ENCODE assay signal across 17 mouse cellular contexts in the genomic region with DNA sequence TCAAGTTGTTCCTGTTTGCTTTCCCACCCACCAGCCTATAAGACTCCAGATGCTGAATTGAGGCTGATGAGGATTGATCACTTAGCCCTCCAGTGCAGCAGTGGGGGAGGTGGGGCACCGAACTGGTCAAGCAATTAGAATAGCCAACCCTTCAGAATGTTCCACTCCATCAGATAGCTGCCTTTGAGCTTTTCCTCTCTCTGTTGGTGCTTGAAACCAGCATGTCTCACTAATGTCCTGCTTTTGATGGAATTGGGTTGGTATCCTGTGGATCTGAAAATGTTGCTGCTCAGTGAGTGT.
"Had no signal": no experiment of that assay in that cellular context is flagged by ENCODE, and none has a peak within 500 bp of the region (broad histone marks: within the 10 kb centered on the region; RNA-seq: fewer than 3 reads in every experiment).

No protein-coding gene starts in this region.

- H3K9me3 ChIP-seq: liver, embryonic 13.5 days; neural tube, embryonic 12.5 days; stomach, embryonic 15.5 days had no signal

- DNase-seq: kidney, adult 2 months; kidney, postnatal 25 days; layer of hippocampus, postnatal 36 days; liver, embryonic 13.5 days; lung, adult 2 months; lung, postnatal 14 days; lung, postnatal 4 days; midbrain, embryonic 14.5 days; retina, postnatal 1 day; right cerebral cortex, postnatal 25 days; spleen, adult 18-20 months; thymus, postnatal 25 days had no signal

- H3K4me3 ChIP-seq: left cerebral cortex, adult 2 months; liver, embryonic 13.5 days; neural tube, embryonic 12.5 days; stomach, embryonic 15.5 days had no signal

- H3K9ac ChIP-seq: liver, embryonic 13.5 days; neural tube, embryonic 12.5 days; stomach, embryonic 15.5 days had no signal

- H3K4me2 ChIP-seq: liver, embryonic 13.5 days; midbrain, embryonic 11.5 days; neural tube, embryonic 12.5 days; stomach, embryonic 15.5 days had no signal

- H3K27me3 ChIP-seq: liver, embryonic 13.5 days; neural tube, embryonic 12.5 days; stomach, embryonic 15.5 days had no signal

- H3K4me1 ChIP-seq: liver, embryonic 13.5 days; neural tube, embryonic 12.5 days; stomach, embryonic 15.5 days had no signal

- H3K27ac ChIP-seq: kidney, postnatal 0 days; left cerebral cortex, adult 2 months; liver, embryonic 13.5 days; neural tube, embryonic 12.5 days; stomach, embryonic 15.5 days had no signal

- H3K36me3 ChIP-seq: liver, embryonic 13.5 days; neural tube, embryonic 12.5 days; stomach, embryonic 15.5 days had no signal
